Mouse (Mus musculus): ENCODE measurements around the gene Hmcn1.

DNA sequence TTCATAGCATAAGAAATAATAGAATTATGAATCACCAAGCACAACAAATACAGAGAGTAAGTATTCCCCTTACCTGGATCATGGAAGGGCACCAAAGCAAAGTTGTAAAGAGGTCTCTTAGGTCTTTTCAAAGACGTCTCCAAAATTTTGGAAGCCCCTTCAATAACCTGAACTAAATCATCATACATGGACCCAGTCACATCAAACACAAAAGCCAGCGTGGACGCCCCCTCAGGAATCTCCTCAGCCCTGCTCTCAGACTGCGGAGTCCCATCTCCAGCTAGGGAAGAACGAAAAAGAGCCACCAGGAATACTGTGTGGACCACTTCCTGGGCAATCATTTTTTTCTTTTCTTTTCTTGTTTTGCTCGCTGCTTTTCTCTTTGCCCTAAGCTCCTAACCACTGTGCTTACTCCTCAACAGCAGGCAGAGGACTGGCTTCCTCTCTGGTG lies 499 bp downstream of the Hmcn1 start:
- TF ChIP-seq POLR2A (IDR thresholded peaks at IDR 0.05; ENCODE audit: extremely low read depth, insufficient read depth, low read length) (no peak), CTCF (IDR thresholded peaks at IDR 0.05; ENCODE audit: extremely low read depth, insufficient read depth, low read length) (no peak)

Data from cortical plate, adult 2 months (tissue).